Comparison of ENCODE assay signal across 20 mouse cellular contexts in genomic region chr1:191837691-191838090, GRCm38 (mm10). TPM values are rescaled to one million over a fixed set of nuclear protein-coding genes. Genes with fewer than 3 reads are reported as not detected.
DNase-seq lines count a peak whose midpoint lies in the region; ATAC-seq and TF ChIP-seq lines count a peak whose summit lies in the region.
"Had no signal": no experiment of that assay in that cellular context is flagged by ENCODE, and none has a peak within 500 bp of the region (broad histone marks: within the 10 kb centered on the region; RNA-seq: fewer than 3 reads in every experiment).

No protein-coding gene starts in this region.

- no peak for TF ChIP-seq CTCF in liver, postnatal 0 days (IDR thresholded peaks at IDR 0.05; ENCODE audit: low read depth)

- ATAC-seq in liver, embryonic 12.5 days = no peak
- ATAC-seq in liver, postnatal 0 days = no peak
- ATAC-seq: forebrain, embryonic 14.5 days had no signal

- peaks cover 4% of the 10 kb centered on the region; the same call in 1 of the 2 replicates for H3K27me3 ChIP-seq in liver, embryonic 12.5 days (replicated peaks)
- H3K27me3 ChIP-seq in liver, postnatal 0 days (ENCODE audit: insufficient read depth, low read length) = no peaks in the 10 kb centered on the region
- H3K27me3 ChIP-seq in limb, embryonic 10.5 days (ENCODE audit: low read depth, poor library complexity, severe bottlenecking) = no peaks in the 10 kb centered on the region
- H3K27me3 ChIP-seq: embryonic facial prominence, embryonic 15.5 days; heart, embryonic 13.5 days had no signal

- TF ChIP-seq EP300 in liver, postnatal 0 days (IDR thresholded peaks at IDR 0.05; ENCODE audit: low read depth) = no peak

- H3K36me3 ChIP-seq in liver, embryonic 12.5 days = peaks cover 25% of the 10 kb centered on the region
- H3K36me3 ChIP-seq in liver, postnatal 0 days (replicated peaks; ENCODE audit: insufficient read depth, low read length) = peaks cover 2% of the 10 kb centered on the region; the same call in 1 of the 2 replicates
- H3K36me3 ChIP-seq in limb, embryonic 10.5 days = peaks cover 17% of the 10 kb centered on the region
- H3K36me3 ChIP-seq: embryonic facial prominence, embryonic 15.5 days had no signal

- H3K4me2 ChIP-seq in liver, embryonic 12.5 days = no peak overlapping the region
- H3K4me2 ChIP-seq in liver, postnatal 0 days (ENCODE audit: low read depth, low read length) = no peak overlapping the region
- H3K4me2 ChIP-seq: embryonic facial prominence, embryonic 15.5 days; heart, embryonic 13.5 days had no signal

- H3K9me3 ChIP-seq in liver, embryonic 12.5 days (replicated peaks) = no peaks in the 10 kb centered on the region
- H3K9me3 ChIP-seq in liver, postnatal 0 days (ENCODE audit: low read length) = no peaks in the 10 kb centered on the region
- no peaks in the 10 kb centered on the region for H3K9me3 ChIP-seq in limb, embryonic 10.5 days (replicated peaks)
- H3K9me3 ChIP-seq: embryonic facial prominence, embryonic 15.5 days; forebrain, embryonic 10.5 days; heart, embryonic 13.5 days had no signal

- no peak overlapping the region for H3K4me3 ChIP-seq in liver, embryonic 12.5 days
- no peak overlapping the region for H3K4me3 ChIP-seq in liver, postnatal 0 days (ENCODE audit: low read depth, low read length)
- no peak overlapping the region for H3K4me3 ChIP-seq in limb, embryonic 10.5 days
- H3K4me3 ChIP-seq: embryonic facial prominence, embryonic 15.5 days; erythroblast, embryonic 14.5 days; forebrain, embryonic 10.5 days; gastrocnemius, adult 2 months; heart, embryonic 13.5 days had no signal

- H3K9ac ChIP-seq in liver, embryonic 12.5 days = no peak overlapping the region
- no peak overlapping the region for H3K9ac ChIP-seq in liver, postnatal 0 days (replicated peaks)
- H3K9ac ChIP-seq: embryonic facial prominence, embryonic 15.5 days; heart, embryonic 13.5 days had no signal

- 69% methylated on average over 3 of the region's 3 CpGs for WGBS in liver, embryonic 12.5 days (ENCODE audit: insufficient replicate concordance)
- 72% methylated on average over 3 of the region's 3 CpGs for WGBS in liver, postnatal 0 days (ENCODE audit: insufficient replicate concordance)
- 88% methylated on average over 3 of the region's 3 CpGs for WGBS in limb, embryonic 10.5 days

- H3K27ac ChIP-seq in liver, embryonic 12.5 days = 0 out of 2 replicates have a peak overlapping the region, but pooled peaks have one; percentile 18
- H3K27ac ChIP-seq in liver, postnatal 0 days (ENCODE audit: low read depth) = no peak overlapping the region
- H3K27ac ChIP-seq in limb, embryonic 10.5 days = no peak overlapping the region
- H3K27ac ChIP-seq: embryonic facial prominence, embryonic 15.5 days; forebrain, embryonic 10.5 days; gastrocnemius, adult 2 months; heart, embryonic 13.5 days had no signal

- peaks cover 47% of the 10 kb centered on the region for H3K4me1 ChIP-seq in liver, embryonic 12.5 days
- peaks cover 33% of the 10 kb centered on the region for H3K4me1 ChIP-seq in liver, postnatal 0 days (ENCODE audit: insufficient read depth)
- peaks cover 13% of the 10 kb centered on the region for H3K4me1 ChIP-seq in limb, embryonic 10.5 days
- H3K4me1 ChIP-seq: embryonic facial prominence, embryonic 15.5 days had no signal

- DNase-seq in liver, postnatal 0 days = no peak
- DNase-seq in kidney, adult 9 months = peak; percentile 87
- DNase-seq in kidney, postnatal 10 days = peak; percentile 53
- DNase-seq in ovary, postnatal 36 days (ENCODE audit: low spot score) = no peak
- no peak for DNase-seq in limb, embryonic 10.5 days (ENCODE audit: low spot score)
- DNase-seq in heart, adult 9 months (ENCODE audit: low spot score in 2 of 2) = no peak
- DNase-seq: adrenal gland, adult 2 months; adrenal gland, postnatal 36 days; cerebellum, adult 2 months; cerebellum, postnatal 14 days; embryo, embryonic 11 days; gastrocnemius, adult 2 months; gastrocnemius, postnatal 25 days; heart, postnatal 36 days had no signal

RNA-seq across cellular contexts. Expression of gene Nek2, which starts 16.4 kb away (rescaled TPM):
- 49.4 and 51.0 TPM in 2 replicates for polyA plus RNA-seq in liver, embryonic 12.5 days (2016; fragmentation: Nextera tagmentation; extraction: Ambion mirVana)
- 13.2 and 14.7 TPM in 2 replicates for polyA plus RNA-seq in liver, postnatal 0 days (2015; fragmentation: Nextera tagmentation; extraction: Ambion mirVana)
- polyA plus RNA-seq in limb, embryonic 10.5 days (2016; fragmentation: Nextera tagmentation; extraction: Ambion mirVana) = 64.7 and 68.0 TPM in 2 replicates

Comparison
In these comparisons a context has a peak if more than half of its experiments do, and no peak if none do; other contexts are left out.
1. DNase-seq: peak in kidney, adult 9 months (single experiment) and kidney, postnatal 10 days (single experiment); none in liver, postnatal 0 days (single experiment), ovary, postnatal 36 days (single experiment), limb, embryonic 10.5 days (single experiment) and heart, adult 9 months (0 of 2).